8 mouse cellular contexts compared by ENCODE assay signal in the genomic region with DNA sequence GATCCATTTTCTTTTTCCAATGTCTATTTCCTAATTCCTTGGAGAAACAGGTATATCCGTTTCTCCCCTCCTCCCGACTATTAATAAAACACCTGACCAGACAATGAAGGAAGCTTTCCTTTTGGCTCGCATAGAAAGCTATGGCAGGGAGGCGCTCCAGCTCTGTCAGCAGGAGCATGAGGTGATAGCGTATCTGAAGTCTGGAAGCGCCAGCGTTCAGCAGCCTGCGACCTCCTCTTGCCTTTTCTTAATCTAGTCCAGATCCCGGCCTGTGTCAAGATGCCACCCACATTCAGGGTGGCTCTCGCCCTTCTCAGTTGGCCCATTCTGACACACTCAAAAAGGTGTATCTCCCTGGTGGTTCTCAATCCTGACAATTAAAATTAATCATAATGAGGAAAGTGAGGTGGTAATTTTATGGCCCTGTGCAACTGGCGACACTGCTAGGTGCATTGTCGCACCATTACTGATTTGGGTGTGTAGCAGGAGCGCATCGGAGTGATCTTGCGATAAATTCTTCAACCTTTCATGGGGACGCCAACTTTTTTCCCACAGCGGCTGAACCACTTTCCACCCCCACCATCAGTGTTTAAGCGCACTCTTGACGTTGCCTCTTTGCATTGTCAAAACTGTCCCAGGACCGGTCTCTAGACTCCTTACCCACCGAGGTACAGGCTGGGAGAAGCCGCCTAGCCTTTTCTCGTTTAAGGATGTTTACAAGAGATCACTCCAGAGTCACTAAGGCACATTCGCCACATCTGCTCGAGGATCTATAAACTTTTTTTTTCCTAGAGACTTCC. TPM values are rescaled to one million over a fixed set of nuclear protein-coding genes. Genes with fewer than 3 reads are reported as not detected.
DNase-seq lines count a peak whose midpoint lies in the region; ATAC-seq and TF ChIP-seq lines count a peak whose summit lies in the region.

No protein-coding gene starts in this region.

- TF ChIP-seq CTCF in thymus, adult 2 months (IDR thresholded peaks at IDR 0.05; ENCODE audit: borderline replicate concordance, control insufficient read depth, extremely low read depth, insufficient read depth, low read length, poor library complexity) = no peak

- no peak; the same call in 1 of the 2 replicates for TF ChIP-seq POLR2A in thymus, adult 2 months (IDR thresholded peaks at IDR 0.05; ENCODE audit: control insufficient read depth, extremely low read depth, insufficient read depth, low read length, poor library complexity)

- ATAC-seq in limb, embryonic 12.5 days (ENCODE audit: insufficient number of reproducible peaks, insufficient read depth, low FRiP score, low TSS enrichment, low read depth) = no peak; the same call in 1 of the 2 replicates
- ATAC-seq in midbrain, embryonic 16.5 days = peak; percentile 52

- H3K9ac ChIP-seq in limb, embryonic 12.5 days (replicated peaks) = peak overlapping the region; percentile 63
- H3K9ac ChIP-seq in midbrain, embryonic 16.5 days (ENCODE audit: low read depth, low read length) = peak overlapping the region; percentile 65

- H3K27me3 ChIP-seq in thymus, adult 2 months (ENCODE audit: control insufficient read depth, insufficient read depth, low read length) = no peaks in the 10 kb centered on the region
- peaks cover 7% of the 10 kb centered on the region; the same call in 1 of the 2 replicates for H3K27me3 ChIP-seq in heart, embryonic 10.5 days (ENCODE audit: insufficient read depth, poor library complexity, severe bottlenecking)
- H3K27me3 ChIP-seq in limb, embryonic 12.5 days = no peaks in the 10 kb centered on the region
- H3K27me3 ChIP-seq in midbrain, embryonic 16.5 days (ENCODE audit: control insufficient read depth, insufficient read depth, low read depth, low read length) = no peaks in the 10 kb centered on the region

- H3K27ac ChIP-seq in thymus, adult 2 months (ENCODE audit: control insufficient read depth, insufficient read depth, low read length) = peak overlapping the region; percentile 98
- peak overlapping the region; percentile 88 for H3K27ac ChIP-seq in heart, embryonic 10.5 days
- peak overlapping the region; percentile 89 for H3K27ac ChIP-seq in limb, embryonic 12.5 days
- peak overlapping the region; percentile 90 for H3K27ac ChIP-seq in midbrain, embryonic 16.5 days (ENCODE audit: low read length)

- DNase-seq in adrenal gland, adult 2 months = peak; percentile 39
- DNase-seq in adrenal gland, adult 8-10 months = no peak
- peak; percentile 41 for DNase-seq in thymus, adult 2 months
- no peak for DNase-seq in thymus, postnatal 0 days (ENCODE audit: low spot score)
- no peak for DNase-seq in heart, embryonic 10.5 days (ENCODE audit: low spot score)
- no peak for DNase-seq in gastrocnemius, adult 18-20 months (ENCODE audit: low spot score)

- 16% methylated on average over 25 of the region's 25 CpGs for WGBS in thymus, adult 2 months
- under 1% methylated on average over 25 of the region's 25 CpGs for WGBS in heart, embryonic 10.5 days
- WGBS in limb, embryonic 12.5 days = 1% methylated on average over 25 of the region's 25 CpGs
- WGBS in midbrain, embryonic 16.5 days = 3% methylated on average over 25 of the region's 25 CpGs

- H3K4me3 ChIP-seq in thymus, adult 2 months (ENCODE audit: control insufficient read depth, insufficient read depth, low read length) = peak overlapping the region; percentile 54
- H3K4me3 ChIP-seq in heart, embryonic 10.5 days = peak overlapping the region; percentile 62
- H3K4me3 ChIP-seq in limb, embryonic 12.5 days (replicated peaks) = peak overlapping the region; percentile 41
- peak overlapping the region; percentile 50 for H3K4me3 ChIP-seq in midbrain, embryonic 16.5 days (ENCODE audit: low read depth, low read length)

- peak overlapping the region; percentile 76 for H3K4me2 ChIP-seq in limb, embryonic 12.5 days
- peak overlapping the region; percentile 87 for H3K4me2 ChIP-seq in midbrain, embryonic 16.5 days (ENCODE audit: low read length)

- H3K4me1 ChIP-seq in thymus, adult 2 months (replicated peaks; ENCODE audit: control insufficient read depth, insufficient read depth, low read length) = peaks cover 39% of the 10 kb centered on the region
- H3K4me1 ChIP-seq in heart, embryonic 10.5 days = peaks cover 31% of the 10 kb centered on the region
- H3K4me1 ChIP-seq in limb, embryonic 12.5 days (replicated peaks) = peaks cover 37% of the 10 kb centered on the region
- peaks cover 21% of the 10 kb centered on the region for H3K4me1 ChIP-seq in midbrain, embryonic 16.5 days (ENCODE audit: control insufficient read depth, insufficient read depth, low read length)

- no peaks in the 10 kb centered on the region for H3K36me3 ChIP-seq in thymus, adult 2 months (ENCODE audit: control insufficient read depth, insufficient read depth, low read length)
- H3K36me3 ChIP-seq in heart, embryonic 10.5 days = no peaks in the 10 kb centered on the region
- no peaks in the 10 kb centered on the region for H3K36me3 ChIP-seq in limb, embryonic 12.5 days
- no peaks in the 10 kb centered on the region for H3K36me3 ChIP-seq in midbrain, embryonic 16.5 days (ENCODE audit: control insufficient read depth, insufficient read depth, low read length)

- no peaks in the 10 kb centered on the region for H3K9me3 ChIP-seq in heart, embryonic 10.5 days
- no peaks in the 10 kb centered on the region for H3K9me3 ChIP-seq in limb, embryonic 12.5 days
- H3K9me3 ChIP-seq in midbrain, embryonic 16.5 days (replicated peaks; ENCODE audit: control insufficient read depth, low read length, poor library complexity, severe bottlenecking) = no peaks in the 10 kb centered on the region

RNA-seq across cellular contexts. Expression of gene Scd3, which starts 44.4 kb away (rescaled TPM):
- under 1 TPM in 1 of 2 experiments, not detected in 1; 0.09 TPM for total RNA-seq in adrenal gland, adult 2 months (2021)
- polyA plus RNA-seq in adrenal gland, adult 2 months (2012; rRNA removed) = 0.10 TPM in 1 of 2 replicates, not detected in the other
- under 1 TPM in 3 of 4 experiments, not detected in 1; 0.06 to 0.31 (median 0.12) TPM for total RNA-seq in adrenal gland, adult 8-10 months (2022)
- polyA plus RNA-seq in thymus, adult 2 months (2012; rRNA removed) = 0.17 and 0.23 TPM in 2 replicates
- 0.15 and 0.29 TPM in 2 replicates for polyA plus RNA-seq in thymus, postnatal 0 days (2015; fragmentation: Nextera tagmentation; extraction: Ambion mirVana)
- 0.15 and 0.64 TPM in 2 replicates for polyA plus RNA-seq in heart, embryonic 10.5 days (2016; fragmentation: Nextera tagmentation; extraction: Ambion mirVana)
- polyA plus RNA-seq in limb, embryonic 12.5 days (2016; fragmentation: Nextera tagmentation; extraction: Ambion mirVana) = not detected in 2 replicates
- 6.9 and 8.1 TPM in 2 replicates for polyA plus RNA-seq in midbrain, embryonic 16.5 days (2015; fragmentation: Nextera tagmentation; extraction: Ambion mirVana)
- not detected for total RNA-seq in gastrocnemius, adult 18-20 months (2021)

RNA-seq across cellular contexts. Expression of gene Scd2, which starts 46.0 kb away (rescaled TPM):
- 1,000 to 10,000 TPM in 1 of 2 experiments, 100 to 1,000 TPM in 1; 845 to 1,065 TPM for total RNA-seq in adrenal gland, adult 2 months (2021)
- 432 and 748 TPM in 2 replicates for polyA plus RNA-seq in adrenal gland, adult 2 months (2012; rRNA removed)
- 1,000 to 10,000 TPM in 3 of 4 experiments, 100 to 1,000 TPM in 1; 965 to 1,225 (median 1,109) TPM for total RNA-seq in adrenal gland, adult 8-10 months (2022)
- 261 and 320 TPM in 2 replicates for polyA plus RNA-seq in thymus, adult 2 months (2012; rRNA removed)
- polyA plus RNA-seq in thymus, postnatal 0 days (2015; fragmentation: Nextera tagmentation; extraction: Ambion mirVana) = 68.8 and 69.7 TPM in 2 replicates
- 195 and 207 TPM in 2 replicates for polyA plus RNA-seq in heart, embryonic 10.5 days (2016; fragmentation: Nextera tagmentation; extraction: Ambion mirVana)
- 304 and 317 TPM in 2 replicates for polyA plus RNA-seq in limb, embryonic 12.5 days (2016; fragmentation: Nextera tagmentation; extraction: Ambion mirVana)
- 281 and 311 TPM in 2 replicates for polyA plus RNA-seq in midbrain, embryonic 16.5 days (2015; fragmentation: Nextera tagmentation; extraction: Ambion mirVana)
- total RNA-seq in gastrocnemius, adult 18-20 months (2021) = 1 to 10 TPM; 5.5 to 8.3 TPM

RNA-seq across cellular contexts. Expression of gene Pkd2l1, which starts 55.2 kb away (rescaled TPM):
- not detected for total RNA-seq in adrenal gland, adult 2 months (2021)
- polyA plus RNA-seq in adrenal gland, adult 2 months (2012; rRNA removed) = 0.02 TPM in 1 of 2 replicates, not detected in the other
- total RNA-seq in adrenal gland, adult 8-10 months (2022) = not detected
- polyA plus RNA-seq in thymus, adult 2 months (2012; rRNA removed) = 0.22 and 0.31 TPM in 2 replicates
- 0.10 and 0.16 TPM in 2 replicates for polyA plus RNA-seq in thymus, postnatal 0 days (2015; fragmentation: Nextera tagmentation; extraction: Ambion mirVana)
- polyA plus RNA-seq in heart, embryonic 10.5 days (2016; fragmentation: Nextera tagmentation; extraction: Ambion mirVana) = not detected in 2 replicates
- polyA plus RNA-seq in limb, embryonic 12.5 days (2016; fragmentation: Nextera tagmentation; extraction: Ambion mirVana) = 0.08 TPM in 1 of 2 replicates, not detected in the other
- polyA plus RNA-seq in midbrain, embryonic 16.5 days (2015; fragmentation: Nextera tagmentation; extraction: Ambion mirVana) = 0.10 and 0.28 TPM in 2 replicates
- not detected for total RNA-seq in gastrocnemius, adult 18-20 months (2021)

Comparison
In these comparisons a context has a peak if more than half of its experiments do, and no peak if none do; other contexts are left out.
1. DNase-seq: peak in adrenal gland, adult 2 months (single experiment) and thymus, adult 2 months (single experiment); none in adrenal gland, adult 8-10 months (single experiment), thymus, postnatal 0 days (single experiment), heart, embryonic 10.5 days (single experiment) and gastrocnemius, adult 18-20 months (single experiment).
2. Peak in every context shown above with its lines, with median percentiles within 50 percentile points of each other: H3K27ac ChIP-seq and H3K4me3 ChIP-seq.